Mouse (Mus musculus) adrenal gland, postnatal 14 days (tissue): Measurements from ENCODE around the gene Bcl11a. TPM values are rescaled to one million over a fixed set of nuclear protein-coding genes. Genes with fewer than 3 reads are reported as not detected.

Experiments
- DNase-seq: peaks from one replicate; pipeline ENCODE4 v3.0.0; 2021; ENCODE audit warnings: mixed read lengths
- total RNA-seq: library from RNA; stranded (reverse); gene quantifications from 2 replicates; pipeline ENCODE4 v1.2.3, GENCODE M21; 2021

The Bcl11a gene
- total RNA-seq, 1 experiment from 2014 or later = 5.1 TPM

- no peak for DNase-seq
These were observed 52.4 kb downstream of the Bcl11a start for GRCm38 (mm10) chr11:24130186-24130760.

GRCm38 (mm10) chr11:24131818-24132217 is 54.0 kb downstream of the Bcl11a start:
- DNase-seq = no peak

- DNase-seq = no peak
These were observed 54.5 kb downstream of the Bcl11a start for GRCm38 (mm10) chr11:24132358-24132757.

GRCm38 (mm10) chr11:24132853-24133252 is 55.0 kb downstream of the Bcl11a start:
- DNase-seq = no peak

- no peak for DNase-seq
These were observed 55.6 kb downstream of the Bcl11a start for GRCm38 (mm10) chr11:24133484-24133883.

GRCm38 (mm10) chr11:24133928-24134327 is 56.1 kb downstream of the Bcl11a start:
- DNase-seq = no peak

GRCm38 (mm10) chr11:24135244-24135643 is 57.4 kb downstream of the Bcl11a start:
- DNase-seq = no peak

- no peak for DNase-seq
These were observed 58.4 kb downstream of the Bcl11a start for GRCm38 (mm10) chr11:24136084-24136785.

- no peak for DNase-seq
These were observed 60.0 kb downstream of the Bcl11a start for GRCm38 (mm10) chr11:24137891-24138290.

GRCm38 (mm10) chr11:24138600-24139375 is 60.9 kb downstream of the Bcl11a start:
- DNase-seq = no peak

GRCm38 (mm10) chr11:24139432-24139831 is 61.6 kb downstream of the Bcl11a start:
- no peak for DNase-seq

GRCm38 (mm10) chr11:24139952-24140351 is 62.1 kb downstream of the Bcl11a start:
- DNase-seq = no peak

- no peak for DNase-seq
These were observed 63.1 kb downstream of the Bcl11a start for GRCm38 (mm10) chr11:24140948-24141347.

- no peak for DNase-seq
These were observed 63.8 kb downstream of the Bcl11a start for GRCm38 (mm10) chr11:24141479-24142251.

- peak; percentile 63 for DNase-seq
These were observed 64.5 kb downstream of the Bcl11a start for GRCm38 (mm10) chr11:24142316-24142715.

- peak; percentile 14 for DNase-seq
These were observed 66.5 kb downstream of the Bcl11a start for GRCm38 (mm10) chr11:24144159-24144946.

- DNase-seq = no peak
These were observed 68.2 kb downstream of the Bcl11a start for GRCm38 (mm10) chr11:24146034-24146433.

- DNase-seq = no peak
These were observed 68.6 kb downstream of the Bcl11a start for GRCm38 (mm10) chr11:24146437-24146836.

GRCm38 (mm10) chr11:24147698-24148097 is 69.8 kb downstream of the Bcl11a start:
- DNase-seq = no peak

GRCm38 (mm10) chr11:24148545-24148944 is 70.7 kb downstream of the Bcl11a start:
- DNase-seq = no peak

GRCm38 (mm10) chr11:24149462-24150220 is 71.8 kb downstream of the Bcl11a start:
- DNase-seq = peak; percentile 58
